ENCODE assay signal across 29 mouse cellular contexts in the genomic region with DNA sequence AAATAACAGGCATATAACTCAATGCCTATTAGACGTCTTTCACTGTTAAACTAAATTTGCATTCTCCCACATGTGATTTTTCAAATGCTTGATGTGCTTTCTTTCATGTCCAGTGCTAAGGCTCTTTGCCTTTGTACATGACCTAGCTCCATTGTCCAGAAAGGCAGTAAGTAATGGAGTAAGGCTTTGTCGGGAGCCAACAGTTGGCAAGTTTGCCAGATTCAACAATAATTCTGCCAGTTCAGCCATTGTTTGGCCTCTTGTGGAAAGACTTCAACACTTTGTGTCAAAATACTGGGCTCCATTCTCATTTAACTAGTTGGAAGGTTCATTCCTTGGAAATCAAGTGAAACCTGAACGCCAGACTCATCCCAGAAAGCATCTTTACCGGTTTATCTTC. TPM values are rescaled to one million over a fixed set of nuclear protein-coding genes. Genes with fewer than 3 reads are reported as not detected.
DNase-seq lines count a peak whose midpoint lies in the region; ATAC-seq and TF ChIP-seq lines count a peak whose summit lies in the region.
"Had no signal": no experiment of that assay in that cellular context is flagged by ENCODE, and none has a peak within 500 bp of the region (broad histone marks: within the 10 kb centered on the region; RNA-seq: fewer than 3 reads in every experiment).

No protein-coding gene starts in this region.

- no peak overlapping the region for H3K4me2 ChIP-seq in heart, embryonic 12.5 days
- peak overlapping the region; percentile 19; the same call in 1 of the 2 replicates for H3K4me2 ChIP-seq in lung, postnatal 0 days (replicated peaks; ENCODE audit: low read depth, low read length)
- H3K4me2 ChIP-seq: embryonic facial prominence, embryonic 12.5 days; heart, embryonic 13.5 days; hindbrain, embryonic 15.5 days; intestine, embryonic 15.5 days; limb, embryonic 13.5 days; liver, embryonic 11.5 days; midbrain, embryonic 11.5 days had no signal

- H3K4me3 ChIP-seq in heart, embryonic 12.5 days = no peak overlapping the region
- no peak overlapping the region for H3K4me3 ChIP-seq in lung, postnatal 0 days (ENCODE audit: low read depth, low read length)
- H3K4me3 ChIP-seq: embryonic facial prominence, embryonic 12.5 days; gastrocnemius, adult 2 months; heart, embryonic 13.5 days; hindbrain, embryonic 15.5 days; intestine, embryonic 15.5 days; layer of hippocampus, adult 2 months; left cerebral cortex, adult 2 months; limb, embryonic 13.5 days had no signal

- H3K4me1 ChIP-seq in heart, embryonic 12.5 days (replicated peaks) = no peaks in the 10 kb centered on the region
- no peaks in the 10 kb centered on the region for H3K4me1 ChIP-seq in lung, postnatal 0 days (ENCODE audit: insufficient read depth, low read depth, low read length)
- H3K4me1 ChIP-seq: embryonic facial prominence, embryonic 12.5 days; hindbrain, embryonic 15.5 days; intestine, embryonic 15.5 days; limb, embryonic 13.5 days had no signal

- intact Hi-C loops in heart, postnatal 25 days (cut with DNase I) = no loop called here

- H3K9me3 ChIP-seq in heart, embryonic 12.5 days (replicated peaks) = no peaks in the 10 kb centered on the region
- no peaks in the 10 kb centered on the region for H3K9me3 ChIP-seq in lung, postnatal 0 days (ENCODE audit: low read length)
- H3K9me3 ChIP-seq: embryonic facial prominence, embryonic 12.5 days; G1E; heart, embryonic 13.5 days; intestine, embryonic 15.5 days; limb, embryonic 13.5 days had no signal

- peak; percentile 16 for DNase-seq in adrenal gland, postnatal 14 days
- DNase-seq in adrenal gland, adult 18-20 months (ENCODE audit: low spot score in 2 of 2) = no peak
- peak; percentile 13 for DNase-seq in heart, postnatal 25 days (ENCODE audit: low spot score)
- no peak for DNase-seq in lung, postnatal 0 days (ENCODE audit: low spot score)
- no peak for DNase-seq in lung, postnatal 14 days
- peak; percentile 91 for DNase-seq in adipocyte (ENCODE audit: low spot score)
- no peak for DNase-seq in right cerebral cortex, postnatal 36 days (ENCODE audit: low spot score in 2 of 2)
- DNase-seq: cerebellum, adult 8-10 months; cerebellum, postnatal 25 days; embryo, embryonic 11 days; gastrocnemius, adult 2 months; gastrocnemius, postnatal 36 days; kidney, adult 2 months; kidney, postnatal 36 days; thymus, adult 2 months; thymus, postnatal 36 days had no signal

- TF ChIP-seq CTCF in lung, postnatal 0 days (IDR thresholded peaks at IDR 0.05) = no peak

- H3K36me3 ChIP-seq in heart, embryonic 12.5 days = peaks cover 2% of the 10 kb centered on the region
- no peaks in the 10 kb centered on the region; the same call in 1 of the 2 replicates for H3K36me3 ChIP-seq in lung, postnatal 0 days (ENCODE audit: insufficient read depth, low read length)
- H3K36me3 ChIP-seq: embryonic facial prominence, embryonic 12.5 days; G1E; hindbrain, embryonic 15.5 days; intestine, embryonic 15.5 days; limb, embryonic 13.5 days had no signal

- 83% methylated on average over 4 of the region's 4 CpGs for WGBS in heart, embryonic 12.5 days
- WGBS in lung, postnatal 0 days = 78% methylated on average over 4 of the region's 4 CpGs

- no peak overlapping the region for H3K27ac ChIP-seq in heart, embryonic 12.5 days (ENCODE audit: poor library complexity, severe bottlenecking)
- no peak overlapping the region for H3K27ac ChIP-seq in lung, postnatal 0 days (ENCODE audit: low read length)
- H3K27ac ChIP-seq: embryonic facial prominence, embryonic 12.5 days; gastrocnemius, adult 2 months; heart, embryonic 13.5 days; hindbrain, embryonic 15.5 days; intestine, embryonic 15.5 days; layer of hippocampus, adult 2 months; left cerebral cortex, adult 2 months; limb, embryonic 13.5 days had no signal

- no peak overlapping the region for H3K9ac ChIP-seq in heart, embryonic 12.5 days
- H3K9ac ChIP-seq in lung, postnatal 0 days (replicated peaks; ENCODE audit: low read depth) = no peak overlapping the region
- H3K9ac ChIP-seq: embryonic facial prominence, embryonic 12.5 days; heart, embryonic 13.5 days; hindbrain, embryonic 15.5 days; intestine, embryonic 15.5 days; limb, embryonic 13.5 days had no signal

- no peak for ATAC-seq in heart, embryonic 12.5 days (ENCODE audit: insufficient number of reproducible peaks, low FRiP score)
- ATAC-seq in lung, postnatal 0 days = no peak
- ATAC-seq: forebrain, embryonic 16.5 days; intestine, embryonic 15.5 days; Patski had no signal

- H3K27me3 ChIP-seq in heart, embryonic 12.5 days (replicated peaks) = no peaks in the 10 kb centered on the region
- H3K27me3 ChIP-seq in lung, postnatal 0 days (replicated peaks; ENCODE audit: insufficient read depth, low read length) = no peaks in the 10 kb centered on the region
- H3K27me3 ChIP-seq: embryonic facial prominence, embryonic 12.5 days; heart, embryonic 13.5 days; hindbrain, embryonic 15.5 days; intestine, embryonic 15.5 days; limb, embryonic 13.5 days had no signal

- no peak for TF ChIP-seq EP300 in lung, postnatal 0 days (IDR thresholded peaks at IDR 0.05)

RNA-seq across cellular contexts. Expression of a gene that starts 8.7 kb away (rescaled TPM):
- 28.1 and 38.0 TPM in 2 replicates for total RNA-seq in adrenal gland, postnatal 14 days (2021)
- 10 to 100 TPM; 23.5 to 27.5 TPM for total RNA-seq in adrenal gland, adult 18-20 months (2021)
- 10 to 100 TPM; 32.3 to 41.2 TPM for total RNA-seq in heart, postnatal 25 days (2021)
- 65.1 and 69.5 TPM in 2 replicates for polyA plus RNA-seq in heart, embryonic 12.5 days (2016; fragmentation: Nextera tagmentation; extraction: Ambion mirVana)
- 347 and 455 TPM in 2 replicates for polyA plus RNA-seq in lung, postnatal 0 days (2015; fragmentation: Nextera tagmentation; extraction: Ambion mirVana)
- polyA plus RNA-seq: Patski had no signal

Comparison
In these comparisons a context has a peak if more than half of its experiments do, and no peak if none do; other contexts are left out.
1. DNase-seq: peak in adrenal gland, postnatal 14 days (single experiment), heart, postnatal 25 days (single experiment) and adipocyte (single experiment); none in adrenal gland, adult 18-20 months (0 of 2), lung, postnatal 0 days (single experiment), lung, postnatal 14 days (single experiment) and right cerebral cortex, postnatal 36 days (0 of 2).